Mouse (Mus musculus): Measurements from ENCODE around the gene Rad51b.
A peak's percentile ranks its signal among the peaks of the same experiment; 100 is the strongest.

DNA sequence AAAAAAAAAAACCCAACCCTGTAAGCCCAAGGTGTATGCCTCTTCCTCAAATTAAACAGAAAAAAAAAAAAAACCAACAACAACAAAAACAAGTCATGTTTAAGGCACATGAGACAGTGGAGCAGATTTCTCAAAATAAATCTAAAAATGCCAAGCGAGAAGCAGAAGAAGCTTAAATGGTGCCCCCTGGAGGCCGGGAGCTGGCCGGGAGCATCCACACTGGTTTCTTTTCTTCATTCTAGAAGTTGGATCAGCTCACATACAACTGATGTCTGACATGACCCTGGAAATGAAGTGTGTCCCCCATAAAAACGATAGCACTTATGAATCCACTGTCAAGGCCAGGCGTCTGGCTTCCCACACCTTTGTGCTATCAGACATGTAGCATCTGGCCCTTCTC, 36.0 kb upstream of the Rad51b start:
- peak; percentile 58 for TF ChIP-seq CTCF (IDR thresholded peaks at IDR 0.05)
- TF ChIP-seq POLR2A (IDR thresholded peaks at IDR 0.05; ENCODE audit: insufficient read depth, low read depth, low read length) = no peak

All from heart, adult 2 months (tissue).